Mouse (Mus musculus) 3134 (cell line): ENCODE measurements around the gene Arhgap6.

Source experiments
- DNase-seq: peaks from one replicate; pipeline ENCODE4 v3.0.0-alpha.2; 2011; ENCODE audit warnings: low spot score; ENCODE audit not compliant: insufficient read length; ENCODE audit errors: extremely low read depth

The Arhgap6 gene

GRCm38 (mm10) chrX:168977776-168978175, 182.9 kb downstream of the Arhgap6 start:
- peak; percentile 15 for DNase-seq

GRCm38 (mm10) chrX:168980370-168980769, 185.5 kb downstream of the Arhgap6 start:
- DNase-seq, result no peak

GRCm38 (mm10) chrX:169007066-169007465, 212.2 kb downstream of the Arhgap6 start:
- DNase-seq, result peak; percentile 11

- peak; percentile 16 for DNase-seq
These were observed 217.8 kb downstream of the Arhgap6 start for GRCm38 (mm10) chrX:169012701-169013100.

- no peak for DNase-seq
These were observed 239.5 kb downstream of the Arhgap6 start for GRCm38 (mm10) chrX:169034390-169034789.

GRCm38 (mm10) chrX:169036403-169037296, 241.8 kb downstream of the Arhgap6 start:
- DNase-seq, result no peak

GRCm38 (mm10) chrX:169037401-169037800, 242.5 kb downstream of the Arhgap6 start:
- DNase-seq, result no peak

GRCm38 (mm10) chrX:169043872-169044271, 249.0 kb downstream of the Arhgap6 start:
- no peak for DNase-seq

GRCm38 (mm10) chrX:169047595-169047994, 252.7 kb downstream of the Arhgap6 start:
- DNase-seq, result no peak

GRCm38 (mm10) chrX:169049550-169049949, 254.7 kb downstream of the Arhgap6 start:
- DNase-seq, result no peak

GRCm38 (mm10) chrX:169053907-169054476, 259.1 kb downstream of the Arhgap6 start:
- peak; percentile 22 for DNase-seq

GRCm38 (mm10) chrX:169062555-169062954, 267.7 kb downstream of the Arhgap6 start:
- DNase-seq, result no peak

- DNase-seq, result no peak
These were observed 270.4 kb downstream of the Arhgap6 start for GRCm38 (mm10) chrX:169065298-169065697.

- DNase-seq, result no peak
These were observed 271.0 kb downstream of the Arhgap6 start for GRCm38 (mm10) chrX:169065922-169066321.

- no peak for DNase-seq
These were observed 280.1 kb downstream of the Arhgap6 start for GRCm38 (mm10) chrX:169075020-169075419.

- no peak for DNase-seq
These were observed 286.7 kb downstream of the Arhgap6 start for GRCm38 (mm10) chrX:169081609-169082008.

GRCm38 (mm10) chrX:169085871-169086270, 291.0 kb downstream of the Arhgap6 start:
- DNase-seq, result no peak

- DNase-seq, result no peak
These were observed 294.3 kb downstream of the Arhgap6 start for GRCm38 (mm10) chrX:169089221-169089620.

- no peak for DNase-seq
These were observed 299.7 kb downstream of the Arhgap6 start for GRCm38 (mm10) chrX:169094601-169095000.

GRCm38 (mm10) chrX:169095584-169095983, 300.7 kb downstream of the Arhgap6 start:
- no peak for DNase-seq

GRCm38 (mm10) chrX:169102665-169103064, 307.8 kb downstream of the Arhgap6 start:
- no peak for DNase-seq

GRCm38 (mm10) chrX:169106048-169106622, 311.2 kb downstream of the Arhgap6 start:
- DNase-seq, result peak; percentile 63
